Mouse (Mus musculus) limb, embryonic 14.5 days (tissue): Measurements from ENCODE around the gene 2310007B03Rik. TPM values are rescaled to one million over a fixed set of nuclear protein-coding genes. Genes with fewer than 3 reads are reported as not detected.
A peak's percentile ranks its signal among the peaks of the same experiment; 100 is the strongest.

ENCODE experiments used
- ATAC-seq: fragments of 200-750 bp; cut with Nextera tagmentation; 2 replicates; pipeline ENCODE4 v1.8.0; 2017; ENCODE audit warnings: low read depth, moderate number of reproducible peaks, moderate TSS enrichment; ENCODE audit not compliant: low FRiP score
- DNase-seq: peaks from one replicate; pipeline ENCODE4 v3.0.0-alpha.2; 2015; ENCODE audit warnings: low spot score
- H3K27ac ChIP-seq: fragments of 300-500 bp; sonication (generic); replicated peaks from 2 replicates; pipeline ENCODE4 v1.5.1; 2014; ENCODE audit warnings: low read depth, mild to moderate bottlenecking, low read length, moderate library complexity, mixed read lengths
- H3K27me3 ChIP-seq: fragments of 300-500 bp; sonication (generic); 2 replicates; pipeline ENCODE4 v1.6.1; 2014; ENCODE audit warnings: low read length, mixed read lengths; ENCODE audit not compliant: control insufficient read depth, insufficient read depth
- H3K36me3 ChIP-seq: fragments of 300-500 bp; sonication (generic); 2 replicates; pipeline ENCODE4 v1.6.1; 2014; ENCODE audit warnings: mild to moderate bottlenecking, low read length, moderate library complexity, mixed read lengths; ENCODE audit not compliant: control insufficient read depth, insufficient read depth
- H3K4me1 ChIP-seq: fragments of 300-500 bp; sonication (generic); 2 replicates; pipeline ENCODE4 v1.6.1; 2014; ENCODE audit warnings: antibody characterized with exemption, low read length, mixed read lengths; ENCODE audit not compliant: control insufficient read depth, insufficient read depth
- H3K4me2 ChIP-seq: fragments of 300-500 bp; sonication (generic); replicated peaks from 2 replicates; pipeline ENCODE4 v1.6.1; 2014; ENCODE audit warnings: low read depth, mild to moderate bottlenecking, low read length, moderate library complexity; ENCODE audit not compliant: severe bottlenecking
- H3K4me3 ChIP-seq: fragments of 300-500 bp; sonication (generic); replicated peaks from 2 replicates; pipeline ENCODE4 v1.5.1; 2014; ENCODE audit warnings: low read length
- H3K9ac ChIP-seq: fragments of 300-500 bp; sonication (generic); 2 replicates; pipeline ENCODE4 v1.6.1; 2014; ENCODE audit warnings: mild to moderate bottlenecking, low read depth, low read length, moderate library complexity; ENCODE audit not compliant: severe bottlenecking
- H3K9me3 ChIP-seq: fragments of 300-500 bp; sonication (generic); 2 replicates; pipeline ENCODE4 v1.6.1; 2016; ENCODE audit warnings: low read length; ENCODE audit not compliant: control insufficient read depth
- POLR2A ChIP-seq: fragments of 200-500 bp; IDR thresholded peaks from 2 replicates; pipeline ENCODE4 v1.8.0; 2012; ENCODE audit warnings: inconsistent platforms, mild to moderate bottlenecking, moderate library complexity, borderline replicate concordance; ENCODE audit not compliant: insufficient read depth, insufficient read length; ENCODE audit errors: extremely low read depth
- WGBS: fragments of 180-500 bp; shearing (Covaris S2); extraction: QIAGEN DNeasy Blood & Tissue Kit; methylation state at CpG from one replicate; pipeline ENCODE4 v1.1.7; 2014; 5-methylcytosine and 5-hydroxymethylcytosine counted together
- polyA plus RNA-seq, 2 experiments: library from polyadenylated mRNA; depleted of rRNA in 1 of 2; stranded (reverse) in 1 of 2; unstranded in 1 of 2; fragments of >200 nt; fragmentation: Nextera tagmentation in 1 of 2; extraction: Ambion mirVana in 1 of 2; gene quantifications; 2 replicates each; pipeline versions ENCODE4 v1.2.1 to v1.2.3; 2012 to 2014

Gene 2310007B03Rik
- polyA plus RNA-seq, 2 experiments = 4.2 to 9.0 TPM

DNA sequence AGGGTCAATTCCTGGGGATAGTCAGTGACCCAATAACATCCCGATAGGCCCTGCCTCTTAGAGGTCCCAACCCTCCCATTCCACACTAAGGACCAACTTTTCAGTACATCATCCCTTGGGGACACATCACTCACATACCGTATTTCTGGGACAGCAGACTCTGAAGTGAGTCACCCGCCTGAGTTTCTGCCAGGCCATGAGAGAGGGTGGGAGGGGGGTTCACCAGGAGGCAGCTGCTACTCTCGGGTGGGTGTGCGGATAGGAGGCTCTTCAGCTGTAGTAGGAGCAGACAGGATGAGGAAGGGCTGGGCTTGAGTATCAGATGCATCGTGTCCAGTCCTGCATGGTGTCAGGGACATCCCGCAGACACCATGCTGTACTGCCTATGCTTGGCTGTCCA lies 21.0 kb downstream of the 2310007B03Rik start:
- ATAC-seq (no peak), DNase-seq (no peak)
- Histone ChIP-seq H3K27ac (no peak overlapping the region), H3K9me3 (no peaks in the 10 kb centered on the region), H3K4me2 (no peak overlapping the region), H3K36me3 (no peaks in the 10 kb centered on the region), H3K9ac (no peak overlapping the region), H3K4me1 (no peaks in the 10 kb centered on the region), H3K4me3 (no peak overlapping the region), H3K27me3 (no peaks in the 10 kb centered on the region)
- 85% methylated on average over 7 of the region's 7 CpGs for WGBS
- TF ChIP-seq POLR2A = no peak

DNA sequence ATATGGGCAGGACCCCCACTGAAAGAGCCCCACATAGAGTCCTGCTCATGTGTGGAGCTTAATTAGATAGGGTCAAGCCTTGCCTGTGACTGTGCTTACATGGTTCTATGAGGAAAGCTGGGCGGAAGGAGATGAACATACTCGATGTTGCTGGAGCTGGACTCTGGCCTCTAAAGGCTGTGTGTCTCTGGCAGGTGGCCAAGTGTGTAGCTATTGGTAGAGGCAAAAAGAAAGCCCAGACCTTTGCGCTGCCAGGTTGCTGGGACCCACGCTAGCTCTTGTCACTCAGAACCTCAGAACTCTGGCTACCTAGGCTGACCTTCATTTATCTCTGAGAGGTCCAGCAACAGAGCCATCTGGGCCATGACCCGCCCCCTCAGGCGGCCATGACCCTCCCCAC lies 22.2 kb downstream of the 2310007B03Rik start:
- no peaks in the 10 kb centered on the region for H3K36me3 ChIP-seq
- no peak overlapping the region for H3K4me3 ChIP-seq
- no peak overlapping the region for H3K27ac ChIP-seq
- no peaks in the 10 kb centered on the region for H3K9me3 ChIP-seq
- H3K9ac ChIP-seq = no peak overlapping the region
- TF ChIP-seq POLR2A = no peak
- no peaks in the 10 kb centered on the region for H3K4me1 ChIP-seq
- no peak for DNase-seq
- H3K27me3 ChIP-seq = no peaks in the 10 kb centered on the region
- H3K4me2 ChIP-seq = no peak overlapping the region
- ATAC-seq = no peak
- WGBS = 78% methylated on average over 6 of the region's 6 CpGs

DNA sequence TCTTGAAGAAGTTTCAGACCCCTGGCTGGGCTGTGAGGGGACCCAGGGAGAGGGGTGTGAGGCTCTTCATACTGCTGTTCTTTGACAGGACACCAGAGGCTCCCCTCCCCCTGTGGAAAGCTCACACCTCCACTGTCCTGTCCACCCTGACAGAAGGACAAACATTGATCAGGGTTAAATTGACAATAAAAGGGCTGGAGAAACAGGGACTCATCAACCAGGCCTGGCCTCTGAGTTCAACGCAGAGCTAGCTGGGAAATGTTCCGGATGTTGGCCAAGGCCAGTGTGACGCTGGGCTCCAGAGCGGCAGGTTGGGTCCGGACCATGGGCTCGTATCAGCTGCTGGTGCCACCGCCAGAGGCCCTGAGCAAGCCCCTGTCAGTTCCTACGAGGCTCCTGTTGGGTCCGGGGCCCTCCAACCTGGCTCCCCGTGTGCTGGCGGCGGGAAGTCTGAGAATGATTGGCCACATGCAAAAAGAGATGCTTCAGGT lies 25.7 kb downstream of the 2310007B03Rik start, which contains the start of gene Agxt:
TSS of gene Agxt (plus strand) at position 205 of the 491 bp plus-strand sequence.
- Histone ChIP-seq H3K4me3 (no peak within 1 kb of the TSS), H3K4me2 (no peak within 1 kb of the TSS), H3K4me1 (no peaks in the 10 kb centered on the region), H3K27me3 (no peaks in the 10 kb centered on the region), H3K9me3 (no peaks in the 10 kb centered on the region), H3K27ac (no peak within 1 kb of the TSS), H3K36me3 (no peaks in the 10 kb centered on the region), H3K9ac (no peak within 1 kb of the TSS)
- ATAC-seq (no peak), DNase-seq (no peak)
- TF ChIP-seq POLR2A = no peak
- 84% methylated on average over 12 of the region's 12 CpGs for WGBS

DNA sequence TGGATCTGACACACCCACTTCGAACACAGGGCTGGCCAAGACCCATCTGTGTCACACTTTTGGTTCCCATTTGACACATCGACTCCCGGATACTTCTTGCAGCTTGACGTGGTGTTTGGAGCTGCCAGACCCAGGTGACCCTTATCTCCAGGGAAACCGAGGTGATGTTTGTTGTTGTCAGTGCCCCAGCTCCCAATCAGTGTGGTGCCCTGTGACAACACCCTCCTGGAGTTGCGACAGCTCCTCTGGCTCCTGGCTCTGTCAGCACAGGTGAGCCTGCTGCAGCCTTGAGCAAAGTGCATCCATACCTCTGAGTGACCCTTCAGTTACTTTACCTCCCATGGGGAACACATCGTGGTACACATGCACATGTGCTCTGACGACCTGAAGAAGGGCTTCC lies 28.1 kb downstream of the 2310007B03Rik start:
- ATAC-seq = no peak
- Histone ChIP-seq H3K9ac (no peak overlapping the region), H3K4me2 (no peak overlapping the region), H3K27ac (no peak overlapping the region), H3K27me3 (no peaks in the 10 kb centered on the region), H3K4me1 (peaks cover 4% of the 10 kb centered on the region; the same call in 1 of the 2 replicates), H3K36me3 (no peaks in the 10 kb centered on the region), H3K9me3 (no peaks in the 10 kb centered on the region), H3K4me3 (no peak overlapping the region)
- TF ChIP-seq POLR2A = no peak
- no peak for DNase-seq
- 58% methylated on average over 8 of the region's 8 CpGs for WGBS

DNA sequence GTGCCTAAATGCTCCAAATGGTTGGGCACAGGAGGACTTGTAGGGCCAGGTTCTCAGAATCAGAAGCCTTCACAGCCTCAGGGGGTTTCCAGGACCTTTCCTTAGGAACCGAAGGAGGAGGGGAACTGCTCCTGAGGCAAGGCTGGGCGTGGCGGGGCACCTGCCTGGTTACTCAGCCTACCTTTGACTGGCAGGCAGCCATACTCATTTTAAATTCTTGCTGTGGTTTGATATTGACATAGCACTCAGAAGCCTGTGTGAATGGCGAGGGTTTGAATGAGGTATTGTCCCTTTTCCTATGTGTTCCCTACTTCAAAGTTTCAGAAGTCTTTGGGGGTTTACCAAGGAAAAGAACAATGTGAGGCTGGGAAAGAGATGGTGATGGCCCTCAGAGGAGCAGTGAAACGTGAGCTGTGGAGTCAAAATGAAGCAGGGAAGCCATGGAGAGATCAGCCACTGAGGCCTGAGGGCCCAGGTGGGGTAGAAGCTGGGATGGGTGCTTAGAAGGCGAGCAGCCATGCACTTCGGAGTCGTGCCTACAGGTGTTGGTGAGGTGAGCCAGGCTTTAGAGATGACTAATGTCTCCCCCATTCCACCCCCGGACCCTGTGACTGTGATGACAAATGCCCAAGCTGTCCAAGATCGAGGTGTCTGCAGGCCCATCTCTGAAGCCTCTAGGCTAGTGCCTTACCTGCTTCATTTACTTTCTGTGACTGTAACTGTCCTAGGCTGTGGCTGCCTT lies 30.3 kb downstream of the 2310007B03Rik start:
- no peak for TF ChIP-seq POLR2A
- H3K36me3 ChIP-seq = no peaks in the 10 kb centered on the region
- no peaks in the 10 kb centered on the region for H3K27me3 ChIP-seq
- ATAC-seq (no peak), DNase-seq (peak; percentile 5)
- WGBS = 67% methylated on average over 10 of the region's 10 CpGs
- peaks cover 4% of the 10 kb centered on the region; the same call in 1 of the 2 replicates for H3K4me1 ChIP-seq
- H3K27ac ChIP-seq = no peak overlapping the region
- H3K9me3 ChIP-seq = no peaks in the 10 kb centered on the region
- H3K9ac ChIP-seq = no peak overlapping the region
- no peak overlapping the region for H3K4me2 ChIP-seq
- H3K4me3 ChIP-seq = no peak overlapping the region
